Mouse (Mus musculus) cerebellum, adult 8-10 months (tissue): ENCODE data around the gene Elf5.

Source experiments
- DNase-seq: peaks from one replicate; pipeline ENCODE4 v3.0.0; 2022

Elf5 gene

GRCm38 (mm10) chr2:103436534-103436933, 25.0 kb downstream of the Elf5 start:
- no peak for DNase-seq

GRCm38 (mm10) chr2:103439071-103439622, 27.7 kb downstream of the Elf5 start:
- DNase-seq = peak; percentile 15

GRCm38 (mm10) chr2:103439710-103440109, 28.2 kb downstream of the Elf5 start:
- peak; percentile 58 for DNase-seq

- DNase-seq = peak; percentile 32
Observed at GRCm38 (mm10) chr2:103445776-103446175, 34.3 kb downstream of the Elf5 start.

- DNase-seq = no peak
Observed at GRCm38 (mm10) chr2:103446326-103446725, 34.8 kb downstream of the Elf5 start.

- no peak for DNase-seq
Observed at GRCm38 (mm10) chr2:103448947-103449560, 37.6 kb downstream of the Elf5 start.

- no peak for DNase-seq
Observed at GRCm38 (mm10) chr2:103449813-103450212, 38.3 kb downstream of the Elf5 start.

GRCm38 (mm10) chr2:103450267-103450666, 38.8 kb downstream of the Elf5 start:
- DNase-seq = no peak

- DNase-seq = no peak
Observed at GRCm38 (mm10) chr2:103452550-103452949, 41.1 kb downstream of the Elf5 start.

GRCm38 (mm10) chr2:103455748-103456147, 44.3 kb downstream of the Elf5 start:
- no peak for DNase-seq

- DNase-seq = peak; percentile 85
Observed at GRCm38 (mm10) chr2:103456646-103457045, 45.2 kb downstream of the Elf5 start.

- DNase-seq = no peak
Observed at GRCm38 (mm10) chr2:103457048-103457447, 45.6 kb downstream of the Elf5 start.

- no peak for DNase-seq
Observed at GRCm38 (mm10) chr2:103457628-103458027, 46.1 kb downstream of the Elf5 start.

GRCm38 (mm10) chr2:103459069-103459468, 47.6 kb downstream of the Elf5 start:
- DNase-seq = no peak

GRCm38 (mm10) chr2:103461210-103461609, 49.7 kb downstream of the Elf5 start:
- DNase-seq = no peak

GRCm38 (mm10) chr2:103461743-103462142, 50.3 kb downstream of the Elf5 start:
- no peak for DNase-seq

- no peak for DNase-seq
Observed at GRCm38 (mm10) chr2:103462746-103463145, 51.3 kb downstream of the Elf5 start.

GRCm38 (mm10) chr2:103464524-103464923, 53.0 kb downstream of the Elf5 start:
- no peak for DNase-seq

- no peak for DNase-seq
Observed at GRCm38 (mm10) chr2:103465429-103465828, 53.9 kb downstream of the Elf5 start.

- no peak for DNase-seq
Observed at GRCm38 (mm10) chr2:103466272-103466671, 54.8 kb downstream of the Elf5 start.

GRCm38 (mm10) chr2:103466984-103467588, 55.6 kb downstream of the Elf5 start:
- DNase-seq = peak; percentile 59

- DNase-seq = no peak
Observed at GRCm38 (mm10) chr2:103473362-103473761, 61.9 kb downstream of the Elf5 start.

- no peak for DNase-seq
Observed at GRCm38 (mm10) chr2:103476180-103476579, 64.7 kb downstream of the Elf5 start.

- no peak for DNase-seq
Observed at GRCm38 (mm10) chr2:103476657-103477056, 65.2 kb downstream of the Elf5 start.

GRCm38 (mm10) chr2:103477456-103477855, 66.0 kb downstream of the Elf5 start:
- no peak for DNase-seq
